Mouse (Mus musculus): ENCODE measurements around the gene Sppl2b.

GRCm38 (mm10) chr10:80823847-80824643 is 31.0 kb upstream of the Sppl2b start:
- TF ChIP-seq EP300 (IDR thresholded peaks at IDR 0.05; ENCODE audit: low read depth) = no peak
- no peak for TF ChIP-seq CTCF (IDR thresholded peaks at IDR 0.05; ENCODE audit: low read depth)

Measured in liver, postnatal 0 days (tissue).